Mouse (Mus musculus) forebrain, embryonic 12.5 days (tissue): ENCODE data around the gene BC035947. TPM values are rescaled to one million over a fixed set of nuclear protein-coding genes. Genes with fewer than 3 reads are reported as not detected.
"Not testable (repeated sequence)": the region's sequence is repeated elsewhere in the genome, so short reads cannot be mapped to it uniquely, and the experiment has no call there.

Source experiments
- ATAC-seq: fragments of 200-750 bp; cut with Nextera tagmentation; 2 replicates; pipeline ENCODE4 v1.8.0; 2017; ENCODE audit warnings: moderate TSS enrichment; ENCODE audit not compliant: low FRiP score
- H3K27ac ChIP-seq: fragments of 300-500 bp; sonication (generic); 2 replicates; pipeline ENCODE4 v1.5.1; 2016; ENCODE audit warnings: mild to moderate bottlenecking
- H3K27me3 ChIP-seq: fragments of 300-500 bp; sonication (generic); 2 replicates; pipeline ENCODE4 v1.6.1; 2016; ENCODE audit warnings: mild to moderate bottlenecking
- H3K36me3 ChIP-seq: fragments of 300-500 bp; sonication (generic); replicated peaks from 2 replicates; pipeline ENCODE4 v1.6.1; 2016; ENCODE audit warnings: mild to moderate bottlenecking
- H3K4me1 ChIP-seq: fragments of 300-500 bp; sonication (generic); 2 replicates; pipeline ENCODE4 v1.6.1; 2016
- H3K4me2 ChIP-seq: fragments of 300-500 bp; sonication (generic); 2 replicates; pipeline ENCODE4 v1.6.1; 2016; ENCODE audit warnings: mild to moderate bottlenecking, moderate library complexity
- H3K4me3 ChIP-seq: fragments of 300-500 bp; sonication (generic); replicated peaks from 2 replicates; pipeline ENCODE4 v1.5.1; 2016; ENCODE audit warnings: mild to moderate bottlenecking
- H3K9ac ChIP-seq: fragments of 300-500 bp; sonication (generic); 2 replicates; pipeline ENCODE4 v1.6.1; 2016; ENCODE audit warnings: mild to moderate bottlenecking
- H3K9me3 ChIP-seq: fragments of 300-500 bp; sonication (generic); 2 replicates; pipeline ENCODE4 v1.6.1; 2016
- WGBS: fragments of 180-500 bp; shearing (Covaris S2); methylation state at CpG from one replicate; pipeline ENCODE4 v1.1.7; 2016; 5-methylcytosine and 5-hydroxymethylcytosine counted together
- polyA plus RNA-seq: library from polyadenylated mRNA; unstranded; fragments of >200 nt; fragmentation: Nextera tagmentation; extraction: Ambion mirVana; gene quantifications from 2 replicates; pipeline ENCODE4 v1.2.1, GENCODE M21; 2016

The BC035947 gene
- polyA plus RNA-seq, 1 experiment from 2014 or later = 0.38 TPM

DNA sequence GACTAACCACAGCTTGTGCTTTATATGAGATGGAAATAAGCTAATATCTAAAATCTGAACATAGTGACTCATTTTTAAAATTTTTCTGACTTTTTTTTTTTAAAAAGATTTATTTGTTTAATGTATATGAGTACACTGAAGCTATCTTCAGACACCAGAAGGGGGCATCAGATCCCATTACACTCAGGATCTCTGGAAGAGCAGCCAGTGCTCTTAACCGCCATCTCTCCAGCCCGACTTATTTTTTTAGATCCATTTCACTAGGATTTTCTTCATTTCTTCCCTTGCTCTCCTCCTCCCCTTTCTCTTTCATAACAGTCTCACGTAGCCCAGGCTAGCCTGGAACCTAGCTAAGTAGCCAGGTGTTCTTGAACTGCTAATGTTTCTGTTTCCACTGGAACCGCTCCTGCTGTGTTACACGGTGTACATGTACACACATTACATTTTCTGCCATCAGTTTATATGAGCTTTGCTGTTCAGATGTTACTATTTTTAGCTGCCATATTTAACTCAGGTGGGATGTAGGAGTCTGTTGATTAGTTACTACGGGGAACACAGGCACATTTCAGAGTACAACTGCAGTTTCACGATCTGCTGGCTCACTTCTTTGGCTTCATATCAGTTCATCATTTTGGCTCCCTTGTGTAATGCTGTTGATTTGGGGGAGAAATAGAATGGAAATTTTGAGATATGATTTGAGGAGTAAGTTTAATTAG is 18.7 kb upstream of the BC035947 start:
- no peaks in the 10 kb centered on the region for H3K36me3 ChIP-seq
- no peaks in the 10 kb centered on the region for H3K9me3 ChIP-seq
- no peak overlapping the region for H3K27ac ChIP-seq
- no peaks in the 10 kb centered on the region for H3K4me1 ChIP-seq
- WGBS = 79% methylated on average over 7 of the region's 7 CpGs
- no peak overlapping the region for H3K4me3 ChIP-seq
- peaks cover 4% of the 10 kb centered on the region; the same call in 1 of the 2 replicates for H3K27me3 ChIP-seq
- no peak overlapping the region for H3K4me2 ChIP-seq
- no peak overlapping the region for H3K9ac ChIP-seq
- no peak for ATAC-seq

DNA sequence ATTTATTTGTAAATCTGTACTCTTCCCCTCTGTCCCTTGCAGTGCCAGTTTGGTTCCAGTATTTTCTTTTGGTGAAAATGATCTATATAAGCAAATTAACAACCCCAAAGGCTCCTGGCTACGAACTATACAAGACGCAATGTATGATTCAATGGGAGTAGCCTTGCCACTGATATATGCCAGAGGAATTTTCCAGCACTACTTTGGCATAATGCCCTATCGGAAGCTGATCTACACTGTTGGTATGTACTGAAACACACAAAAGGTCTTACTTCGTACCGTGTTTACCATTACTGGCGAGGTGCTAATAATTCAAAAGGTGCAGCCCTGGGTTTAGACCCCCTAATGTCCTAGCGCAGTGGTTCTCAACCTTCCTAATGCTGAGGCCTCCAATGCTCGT is 17.1 kb upstream of the BC035947 start:
- Histone ChIP-seq H3K4me1 (no peaks in the 10 kb centered on the region), H3K9me3 (no peaks in the 10 kb centered on the region), H3K4me2 (no peak overlapping the region), H3K9ac (no peak overlapping the region), H3K27ac (no peak overlapping the region), H3K36me3 (no peaks in the 10 kb centered on the region), H3K4me3 (no peak overlapping the region), H3K27me3 (no peaks in the 10 kb centered on the region)
- WGBS = 93% methylated on average over 8 of the region's 8 CpGs
- ATAC-seq = no peak

DNA sequence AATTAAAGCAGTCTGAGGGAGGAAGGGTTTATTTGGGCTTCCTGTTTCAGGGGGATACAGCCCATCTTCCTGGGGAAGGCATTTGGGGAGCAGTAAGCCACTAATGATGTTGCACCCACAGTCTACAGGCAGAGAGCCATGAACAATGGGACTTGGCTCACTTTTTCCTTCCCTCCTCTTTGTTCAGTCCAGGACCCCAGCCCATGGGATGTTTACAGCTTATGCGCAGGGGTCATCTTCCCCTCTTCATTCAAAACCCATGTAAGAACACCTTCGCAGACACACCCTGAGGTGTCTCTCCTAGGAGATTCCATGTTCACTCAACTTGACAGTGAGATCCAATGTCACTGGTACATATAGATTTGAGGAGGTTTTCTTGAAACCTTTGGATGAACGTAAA is 16.4 kb upstream of the BC035947 start:
- Histone ChIP-seq H3K9me3 (no peaks in the 10 kb centered on the region), H3K36me3 (no peaks in the 10 kb centered on the region), H3K27me3 (no peaks in the 10 kb centered on the region), H3K9ac (no peak overlapping the region), H3K4me3 (no peak overlapping the region), H3K4me1 (no peaks in the 10 kb centered on the region), H3K27ac (no peak overlapping the region), H3K4me2 (no peak overlapping the region)
- no peak for ATAC-seq
- 94% methylated on average over 3 of the region's 3 CpGs for WGBS

DNA sequence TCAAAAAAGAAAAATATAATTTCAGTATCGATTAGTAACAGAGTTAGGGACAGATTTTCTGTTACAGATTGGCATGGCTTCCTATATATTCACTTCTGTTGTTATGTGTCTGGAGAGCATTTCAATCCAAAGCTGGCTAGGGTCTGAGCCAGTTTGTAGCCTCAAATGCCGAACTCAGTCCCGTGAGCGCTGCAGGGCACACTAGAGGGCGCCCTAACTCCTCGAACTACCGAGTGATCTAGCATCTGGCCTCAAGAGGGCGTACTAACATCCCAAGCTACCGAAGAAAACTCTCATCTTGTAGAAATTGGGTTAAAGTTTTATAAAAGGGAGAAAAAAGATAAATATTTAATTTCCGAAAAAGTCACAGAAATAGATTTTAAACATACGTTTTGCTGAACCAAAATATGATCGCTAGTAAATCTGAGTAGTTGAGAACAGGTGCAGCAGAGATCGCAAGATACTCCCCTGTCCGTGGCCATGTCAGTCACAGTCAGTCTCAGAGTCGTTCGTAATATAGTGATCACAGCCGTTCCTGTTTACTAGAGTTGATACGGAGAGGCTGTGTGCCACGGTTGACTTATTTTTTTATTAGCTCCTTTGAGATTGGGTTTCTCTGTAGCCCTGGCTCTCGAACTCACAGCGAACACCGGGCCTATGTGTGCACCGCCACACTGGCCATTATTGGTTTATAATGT is 13.4 kb upstream of the BC035947 start:
- Histone ChIP-seq H3K9ac (no peak overlapping the region), H3K27ac (no peak overlapping the region), H3K4me3 (no peak overlapping the region), H3K27me3 (no peaks in the 10 kb centered on the region), H3K4me2 (no peak overlapping the region), H3K9me3 (no peaks in the 10 kb centered on the region), H3K36me3 (no peaks in the 10 kb centered on the region), H3K4me1 (no peaks in the 10 kb centered on the region)
- no peak for ATAC-seq
- WGBS = 51% methylated on average over 23 of the region's 23 CpGs

DNA sequence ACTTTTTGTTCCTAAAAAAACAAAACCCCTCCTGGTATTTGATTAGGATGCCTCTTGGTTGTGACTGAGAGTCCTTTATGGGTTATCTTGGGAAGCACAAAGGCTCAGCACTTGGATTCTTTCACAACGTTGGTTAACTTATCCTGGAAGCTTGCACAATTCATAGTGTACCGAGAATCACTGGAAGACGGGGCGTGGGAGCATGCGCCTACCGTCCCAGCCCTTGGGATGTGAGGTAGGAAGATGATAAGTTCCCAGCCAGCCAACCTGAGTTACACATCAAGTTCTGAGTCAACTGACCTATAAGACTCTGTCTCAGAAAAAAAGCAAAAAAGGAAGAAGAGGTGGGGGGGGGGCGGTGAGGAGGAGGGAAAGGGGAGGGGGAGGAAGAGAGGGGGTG is 6.9 kb upstream of the BC035947 start:
- WGBS = 85% methylated on average over 7 of the region's 7 CpGs

DNA sequence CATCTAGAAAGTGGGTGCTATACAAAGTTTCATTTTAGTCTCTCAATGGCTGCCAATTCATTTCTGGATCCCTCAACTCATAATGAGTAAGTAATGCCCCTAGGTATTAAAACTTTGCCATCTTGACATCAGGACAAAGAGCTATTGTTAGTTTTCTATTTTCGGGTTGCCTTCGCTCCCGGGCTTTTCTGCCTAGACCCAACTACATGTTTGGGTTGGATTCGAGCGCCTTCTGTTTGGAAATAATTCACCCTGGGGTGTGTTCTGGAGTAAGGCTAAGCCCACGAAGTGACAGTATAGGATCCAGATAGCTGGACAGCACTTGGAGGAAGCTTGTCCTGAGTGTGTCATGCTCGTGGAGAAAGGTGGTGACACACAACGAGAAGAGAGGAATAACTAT is 798 bp upstream of the BC035947 start:
- H3K27ac ChIP-seq = no peak overlapping the region
- 74% methylated on average over 8 of the region's 8 CpGs for WGBS
- H3K9me3 ChIP-seq = no peaks in the 10 kb centered on the region
- no peak for ATAC-seq
- H3K4me1 ChIP-seq = peaks cover 8% of the 10 kb centered on the region
- no peaks in the 10 kb centered on the region for H3K36me3 ChIP-seq
- no peak overlapping the region for H3K9ac ChIP-seq
- no peak overlapping the region for H3K4me2 ChIP-seq
- H3K27me3 ChIP-seq = peaks cover 5% of the 10 kb centered on the region; the same call in 1 of the 2 replicates
- H3K4me3 ChIP-seq = no peak overlapping the region

More for the DNA sequence above, 6.9 kb upstream of the BC035947 start:
- ATAC-seq = no peak
- H3K9ac ChIP-seq = no peak overlapping the region
- H3K4me1 ChIP-seq = no peaks in the 10 kb centered on the region
- H3K4me2 ChIP-seq = no peak overlapping the region
- no peak overlapping the region for H3K4me3 ChIP-seq
- H3K9me3 ChIP-seq = no peaks in the 10 kb centered on the region
- H3K27me3 ChIP-seq = no peaks in the 10 kb centered on the region
- H3K36me3 ChIP-seq = no peaks in the 10 kb centered on the region
- H3K27ac ChIP-seq = no peak overlapping the region

DNA sequence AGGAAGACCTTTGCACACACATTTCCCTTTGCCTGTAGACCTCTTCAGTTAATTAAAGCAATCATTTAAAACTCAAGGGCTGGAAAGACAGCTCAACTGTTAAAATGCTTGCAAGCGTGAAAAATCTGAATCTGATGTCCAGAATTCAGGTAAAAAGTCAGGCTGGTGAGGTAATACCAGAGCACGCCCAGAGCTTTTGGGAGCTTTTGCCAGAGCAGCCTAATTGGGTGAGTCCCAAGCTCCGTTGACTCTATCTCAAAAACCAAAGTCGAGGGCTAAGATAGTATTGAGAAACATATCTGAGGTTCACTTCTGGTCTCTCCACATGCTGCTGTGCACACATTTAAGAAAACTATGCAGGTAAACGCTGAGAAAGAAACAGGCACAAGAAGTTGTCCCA is 1.1 kb downstream of the BC035947 start, which contains the start of gene Mogat1:
Gene Mogat1, plus strand, starts transcription at position 130 of the 400 bp plus-strand sequence.
- no peak for ATAC-seq
- no peaks in the 10 kb centered on the region for H3K36me3 ChIP-seq

DNA sequence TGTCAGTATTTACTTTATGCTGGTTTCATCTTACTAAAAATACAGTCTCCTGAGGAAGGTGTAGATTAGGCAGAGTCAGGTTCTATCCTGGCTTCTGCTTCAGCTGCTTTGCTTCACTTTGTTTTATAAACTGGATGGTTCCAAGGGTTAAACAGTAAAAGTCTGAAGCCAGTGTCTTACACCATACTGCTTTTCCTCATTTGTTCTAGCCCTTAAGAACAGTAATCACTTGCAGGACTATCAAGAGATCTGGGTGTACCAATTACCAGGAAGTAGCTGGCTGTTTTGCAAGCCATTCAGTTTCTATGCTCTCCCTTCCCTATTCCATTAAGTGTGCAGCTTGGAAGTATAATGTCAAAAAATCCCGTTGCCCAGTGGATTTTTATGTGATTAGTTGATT is 4.8 kb downstream of the BC035947 start:
- no peaks in the 10 kb centered on the region for H3K9me3 ChIP-seq
- no peaks in the 10 kb centered on the region for H3K36me3 ChIP-seq
- WGBS = 50% methylated on average over 1 of the region's 1 CpGs
- peaks cover 8% of the 10 kb centered on the region for H3K4me1 ChIP-seq
- no peak overlapping the region for H3K9ac ChIP-seq
- H3K4me2 ChIP-seq = no peak overlapping the region
- H3K27me3 ChIP-seq = peaks cover 5% of the 10 kb centered on the region; the same call in 1 of the 2 replicates
- H3K4me3 ChIP-seq = no peak overlapping the region
- no peak overlapping the region for H3K27ac ChIP-seq
- ATAC-seq = no peak

More for the DNA sequence above, 1.1 kb downstream of the BC035947 start, which contains the start of gene Mogat1:
- Histone ChIP-seq H3K9me3 (no peaks in the 10 kb centered on the region), H3K27ac (no peak within 1 kb of the TSS), H3K27me3 (peaks cover 5% of the 10 kb centered on the region; the same call in 1 of the 2 replicates), H3K4me3 (peak within 1 kb of the TSS; percentile 28), H3K4me2 (peak within 1 kb of the TSS; percentile 58), H3K9ac (peak within 1 kb of the TSS; percentile 36), H3K4me1 (peaks cover 8% of the 10 kb centered on the region)
- 61% methylated on average over 5 of the region's 5 CpGs for WGBS

DNA sequence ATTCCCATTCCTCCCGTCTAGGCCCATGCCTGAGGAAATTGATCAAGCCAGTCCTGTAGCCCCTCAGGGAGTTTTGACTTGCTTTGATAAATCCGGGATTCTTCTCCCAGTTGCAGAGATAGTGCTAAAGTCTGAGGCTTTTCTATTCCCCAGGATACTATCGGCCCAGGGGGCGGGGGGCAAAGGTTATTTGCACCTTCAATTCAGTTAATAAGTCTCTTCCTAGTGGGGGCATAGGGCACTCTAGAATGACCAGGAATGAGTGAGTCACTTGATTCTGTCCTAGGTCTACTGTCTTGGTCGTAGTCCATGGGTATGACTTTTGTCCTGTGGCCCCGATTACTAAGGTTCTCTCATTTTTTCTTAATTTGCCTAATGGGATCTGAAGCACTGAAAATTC is 9.4 kb downstream of the BC035947 start:
- ATAC-seq = no peak
- Histone ChIP-seq H3K4me1 (no peaks in the 10 kb centered on the region), H3K4me2 (no peak overlapping the region), H3K4me3 (no peak overlapping the region), H3K36me3 (no peaks in the 10 kb centered on the region), H3K9ac (no peak overlapping the region), H3K27ac (no peak overlapping the region), H3K9me3 (no peaks in the 10 kb centered on the region), H3K27me3 (no peaks in the 10 kb centered on the region)
- 93% methylated on average over 6 of the region's 6 CpGs for WGBS

DNA sequence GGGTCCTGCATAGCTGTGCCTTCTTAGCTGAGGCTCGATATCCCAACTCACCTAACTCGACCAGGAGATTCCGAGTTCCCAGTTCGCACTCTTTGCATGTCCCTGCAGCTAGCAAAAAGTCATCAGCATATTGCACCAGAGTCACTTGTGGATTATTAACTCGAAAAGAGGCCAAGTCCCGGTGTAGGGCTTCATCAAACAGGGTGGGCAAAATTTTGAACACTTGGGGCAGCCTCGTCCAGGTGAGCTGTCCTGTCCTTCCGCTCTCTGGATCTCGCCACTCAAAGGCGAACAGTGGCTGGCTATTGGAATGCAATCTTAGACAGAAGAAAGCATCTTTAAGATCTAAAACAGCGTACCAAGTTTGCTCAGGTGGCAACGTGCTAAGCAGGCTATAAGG is 10.1 kb downstream of the BC035947 start:
- not testable (repeated sequence) for H3K27ac ChIP-seq, H3K9ac ChIP-seq, H3K4me1 ChIP-seq, ATAC-seq, H3K9me3 ChIP-seq, H3K4me2 ChIP-seq, H3K4me3 ChIP-seq, H3K36me3 ChIP-seq, H3K27me3 ChIP-seq
- 91% methylated on average over 12 of the region's 12 CpGs for WGBS

DNA sequence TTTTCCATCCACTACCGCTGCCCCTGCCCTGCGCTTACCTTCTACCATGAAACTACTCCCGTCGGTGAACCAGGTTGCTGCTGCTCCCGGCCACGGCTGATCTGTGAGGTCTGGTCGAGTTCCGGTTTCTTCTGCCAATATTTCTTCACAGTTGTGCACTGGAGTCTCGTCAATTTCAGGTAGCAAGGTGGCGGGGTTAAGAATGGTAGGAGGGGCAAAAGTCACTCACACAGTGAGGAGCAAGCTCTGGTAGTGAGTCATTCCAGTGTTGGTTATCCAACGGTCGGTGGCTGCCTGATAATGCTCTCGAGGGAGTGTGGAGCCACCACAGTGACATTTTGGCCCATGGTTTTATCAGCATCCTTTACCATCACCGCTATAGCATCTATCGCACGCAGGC is 10.9 kb downstream of the BC035947 start:
- Histone ChIP-seq H3K36me3 (no peaks in the 10 kb centered on the region), H3K4me1 (no peaks in the 10 kb centered on the region), H3K4me3 (no peak overlapping the region), H3K27ac (no peak overlapping the region), H3K9me3 (no peaks in the 10 kb centered on the region), H3K4me2 (no peak overlapping the region), H3K27me3 (no peaks in the 10 kb centered on the region), H3K9ac (no peak overlapping the region)
- no peak for ATAC-seq
- 94% methylated on average over 16 of the region's 16 CpGs for WGBS

DNA sequence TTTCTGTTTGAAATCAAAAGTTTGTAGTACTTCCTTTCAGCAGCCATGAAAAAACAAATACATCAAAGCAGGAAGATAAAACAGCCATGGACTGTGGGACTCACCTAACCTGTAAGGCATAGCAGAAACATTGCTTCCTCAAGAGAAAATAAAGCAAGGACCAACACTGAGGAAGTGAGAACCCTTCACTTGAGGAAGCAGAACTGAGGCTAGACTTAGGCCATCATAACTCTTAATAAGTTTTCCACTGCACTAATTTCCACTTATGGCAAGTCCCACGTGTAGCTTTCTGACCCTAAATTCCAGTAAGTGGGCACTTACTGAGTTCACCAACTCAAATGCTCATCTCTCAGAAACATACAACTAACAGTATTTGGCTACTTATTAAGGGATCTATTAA is 21.8 kb downstream of the BC035947 start:
- Histone ChIP-seq H3K4me3 (no peak overlapping the region), H3K27me3 (peaks cover 3% of the 10 kb centered on the region; the same call in 1 of the 2 replicates), H3K4me1 (peaks cover 20% of the 10 kb centered on the region), H3K9ac (no peak overlapping the region), H3K36me3 (no peaks in the 10 kb centered on the region), H3K27ac (no peak overlapping the region), H3K9me3 (no peaks in the 10 kb centered on the region), H3K4me2 (no peak overlapping the region)
- ATAC-seq = no peak
- WGBS = 83% methylated on average over 1 of the region's 1 CpGs
